Mouse (Mus musculus) T-helper 1 cell (primary cell): ENCODE results near the gene Psg20.
"Not testable (repeated sequence)": the region's sequence is repeated elsewhere in the genome, so short reads cannot be mapped to it uniquely, and the experiment has no call there.

Experiments
- in situ Hi-C: fragments of 300-600 bp; cut with MboI, MseI; formaldehyde crosslinking; loops from one replicate; pipeline ENCODE4 v1.15.1; 2025; ENCODE audit warnings: high pct_unique_total_duplicates

Psg20 gene

DNA sequence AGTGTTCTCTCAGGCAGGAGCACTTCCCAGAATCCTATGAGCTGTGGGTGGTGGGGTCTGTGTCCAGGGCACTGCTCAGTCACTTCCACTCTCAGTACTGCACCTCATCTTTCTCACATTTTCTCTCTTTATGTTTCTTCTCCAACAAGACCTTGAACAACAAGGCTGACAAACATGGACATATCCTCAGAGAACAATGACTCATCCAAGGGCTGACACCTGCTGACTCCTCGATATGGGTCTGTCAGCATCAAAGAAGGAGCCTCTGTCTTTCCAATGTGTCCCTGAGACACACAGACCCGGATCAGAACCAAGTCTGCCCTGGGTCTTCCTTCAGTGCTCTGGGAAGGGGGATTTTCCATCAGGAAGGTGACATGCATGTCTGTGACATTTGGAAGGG, at the start of gene Psg20:
Gene Psg20, minus strand, starts transcription at position 101 of the 400 bp plus-strand sequence.
- in situ Hi-C loops = no loop called here

DNA sequence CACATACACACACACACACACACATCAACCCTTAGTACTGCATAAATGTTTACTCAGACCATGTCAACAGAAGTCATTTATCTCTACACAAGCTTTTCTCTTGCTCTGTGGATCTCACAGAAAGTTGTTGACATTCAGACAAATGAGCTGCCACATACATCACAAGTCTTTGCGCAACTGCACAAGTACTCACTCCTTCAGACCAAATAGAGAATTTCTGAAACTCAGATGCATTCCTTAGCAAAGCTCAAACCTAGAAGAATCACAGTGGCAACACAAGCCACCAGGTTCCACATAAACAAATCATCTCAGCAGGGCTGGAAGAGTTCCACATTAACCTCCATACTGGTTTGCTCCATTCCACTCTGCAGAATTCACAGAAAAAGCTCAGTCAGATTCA, 48.5 kb upstream of the Psg20 start:
- in situ Hi-C loops = no loop called here

DNA sequence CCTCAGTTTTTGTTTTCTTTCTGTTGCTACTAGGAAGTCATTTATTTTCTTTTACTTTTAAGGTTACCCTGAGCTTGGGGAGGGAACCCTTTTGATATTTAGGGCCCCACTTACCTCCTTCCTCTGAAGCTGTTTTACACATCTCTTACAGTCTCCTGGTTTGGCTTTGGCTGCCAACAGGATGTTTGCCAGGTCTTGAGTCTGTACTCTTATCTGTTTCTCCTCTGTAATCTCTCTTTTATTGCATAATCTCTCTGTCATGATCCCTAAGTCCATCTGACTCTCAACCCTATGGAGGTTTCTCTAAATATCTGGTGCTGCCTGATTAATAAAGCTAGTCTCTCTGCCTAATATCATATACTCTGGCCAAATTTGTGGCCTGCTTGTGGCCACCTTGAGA, 47.1 kb upstream of the Psg20 start:
- in situ Hi-C loops = no loop called here

DNA sequence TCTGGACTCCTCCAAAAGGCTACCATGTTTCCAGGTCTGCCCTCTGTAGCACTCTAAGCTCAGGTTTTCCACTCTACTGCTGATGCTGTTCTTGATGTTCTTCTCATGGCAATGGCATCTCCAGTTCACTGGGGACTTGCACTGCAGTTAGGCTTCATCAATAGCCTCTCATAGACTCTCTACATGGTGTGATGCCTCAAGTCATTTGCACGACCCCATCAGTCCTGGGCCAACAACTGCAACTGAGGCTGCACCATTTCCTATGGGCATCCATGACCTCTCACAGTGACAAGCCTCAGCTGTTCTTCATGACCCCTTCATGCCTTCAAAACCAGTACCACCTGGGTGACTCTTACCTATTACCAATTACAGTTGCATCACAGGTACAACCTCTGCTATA, 42.4 kb upstream of the Psg20 start:
- in situ Hi-C loops = loop anchor here (10.0 kb wide), 1 partner anchor 1554 kb away; no protein-coding TSS in a partner anchor

DNA sequence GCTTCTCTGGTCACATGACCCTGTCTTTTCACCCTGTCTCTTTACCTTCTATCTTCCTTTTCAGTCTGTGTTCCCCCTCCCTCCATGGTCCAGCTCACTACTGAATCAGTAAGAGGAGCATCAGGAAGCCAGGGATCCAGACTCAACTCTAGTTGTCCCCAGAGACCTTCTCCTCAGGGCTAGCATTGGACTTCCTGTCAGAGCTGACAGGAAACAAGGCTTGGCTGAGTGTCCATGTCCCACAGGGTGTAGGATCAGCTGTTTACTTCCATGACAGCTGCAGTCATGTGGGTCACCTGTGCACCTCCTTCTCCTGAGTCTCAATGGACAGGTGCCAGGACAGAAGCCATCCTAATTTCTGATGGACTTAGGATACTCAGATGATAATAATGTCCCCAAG, 39.9 kb upstream of the Psg20 start:
- in situ Hi-C loops = loop anchor here (10.0 kb wide), 1 partner anchor 1551 kb away; no protein-coding TSS in a partner anchor

DNA sequence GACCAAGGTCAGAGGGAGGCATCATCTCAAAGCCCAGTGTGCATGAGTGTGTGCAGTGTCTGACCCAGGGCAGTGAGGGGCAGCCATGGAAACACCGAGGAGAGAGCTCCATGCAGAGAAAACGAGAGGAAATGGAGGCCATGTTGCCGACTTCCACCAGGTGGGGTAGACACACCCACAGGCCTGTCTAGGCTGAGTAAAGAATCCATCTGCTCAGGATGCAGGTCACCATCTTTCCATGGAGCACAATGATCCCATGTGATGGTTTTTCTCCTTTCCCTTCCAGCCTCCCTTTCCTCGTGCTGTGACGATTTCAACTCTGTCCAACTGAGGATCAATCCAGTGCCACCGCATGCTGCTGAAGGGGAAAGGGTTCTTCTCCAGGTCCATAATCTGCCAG, 38.0 kb upstream of the Psg20 start:
- in situ Hi-C loops = loop anchor here (10.0 kb wide), 1 partner anchor 1549 kb away; no protein-coding TSS in a partner anchor

DNA sequence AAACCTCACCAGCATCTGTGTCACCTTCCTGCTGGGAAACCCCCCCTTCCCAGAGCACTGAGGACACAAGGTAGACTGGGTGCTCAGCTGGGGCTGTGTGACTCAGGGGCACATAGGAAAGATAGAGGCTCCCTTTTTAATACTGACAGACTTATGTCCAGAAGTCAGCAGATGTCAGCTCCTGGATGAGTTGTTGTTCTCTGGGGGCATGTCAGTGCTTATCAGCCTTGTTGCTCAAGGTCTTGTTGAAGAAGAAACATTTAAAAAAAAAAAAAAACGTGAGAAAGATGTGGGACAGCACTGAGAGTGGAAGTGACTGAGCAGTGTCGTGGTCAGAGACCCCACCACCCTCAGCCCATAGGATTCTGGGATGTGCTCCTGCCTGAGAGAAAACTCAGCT, 31.8 kb upstream of the Psg20 start, which contains the start of gene Psg22:
Gene Psg22, plus strand, starts transcription at position 301 of the 400 bp plus-strand sequence.
- in situ Hi-C loops = no loop called here

DNA sequence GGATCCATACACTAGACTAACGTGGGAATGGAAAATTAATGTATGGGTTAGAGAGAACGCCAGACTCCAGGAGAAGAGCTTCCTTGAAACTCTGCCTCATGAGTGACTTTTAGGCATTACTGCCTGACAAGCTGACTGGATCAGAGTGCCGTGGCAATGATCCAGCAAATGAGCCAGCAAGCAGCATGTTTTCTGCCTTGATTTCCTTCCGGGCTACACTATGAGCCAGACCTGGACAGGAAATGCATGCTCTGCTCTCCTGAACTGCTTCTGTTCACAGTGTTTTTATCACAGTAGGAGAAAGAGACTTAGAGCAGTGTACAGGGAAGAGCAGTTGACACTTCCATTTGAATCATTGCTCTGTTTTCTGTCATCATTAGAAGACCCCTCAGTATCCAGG, 29.6 kb upstream of the Psg20 start:
- in situ Hi-C loops = no loop called here

DNA sequence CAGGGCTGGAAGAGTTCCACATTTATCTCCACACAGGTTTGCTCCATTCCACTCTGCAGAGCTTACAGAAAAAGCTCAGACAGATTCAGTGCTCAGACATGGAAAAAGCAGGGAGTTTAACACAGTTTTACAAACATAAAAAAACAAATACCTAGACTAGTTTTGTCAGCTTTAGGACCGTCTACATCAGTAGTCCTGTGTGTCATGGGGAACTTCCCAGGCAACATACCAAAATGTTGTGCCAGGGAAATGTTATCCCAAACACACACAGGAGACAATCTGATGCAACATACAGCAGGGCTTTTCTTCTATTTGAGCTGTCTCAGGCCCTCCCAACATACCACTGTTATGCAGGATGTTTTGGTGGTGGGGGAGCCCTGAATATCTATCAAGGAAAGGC, 24.9 kb upstream of the Psg20 start:
- in situ Hi-C loops = no loop called here

DNA sequence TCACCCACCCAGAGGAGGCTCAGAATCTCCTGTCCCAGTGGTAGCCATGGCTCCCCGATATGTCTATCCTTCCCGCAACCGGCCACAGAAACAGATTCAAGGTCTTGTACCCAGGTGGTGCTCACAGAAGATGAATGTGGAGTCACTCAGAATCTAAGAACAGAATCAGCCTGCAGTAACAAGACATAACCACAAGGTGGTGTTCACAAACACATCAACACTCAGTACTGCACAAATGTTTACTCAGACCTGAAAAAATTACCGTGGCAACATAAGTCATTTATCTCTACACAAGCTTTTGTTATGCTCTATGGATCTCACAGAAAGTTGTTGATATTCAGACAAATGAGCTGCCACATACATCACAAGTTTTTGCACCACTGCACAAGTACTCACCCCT, 24.3 kb upstream of the Psg20 start:
- in situ Hi-C loops = not testable (repeated sequence)

DNA sequence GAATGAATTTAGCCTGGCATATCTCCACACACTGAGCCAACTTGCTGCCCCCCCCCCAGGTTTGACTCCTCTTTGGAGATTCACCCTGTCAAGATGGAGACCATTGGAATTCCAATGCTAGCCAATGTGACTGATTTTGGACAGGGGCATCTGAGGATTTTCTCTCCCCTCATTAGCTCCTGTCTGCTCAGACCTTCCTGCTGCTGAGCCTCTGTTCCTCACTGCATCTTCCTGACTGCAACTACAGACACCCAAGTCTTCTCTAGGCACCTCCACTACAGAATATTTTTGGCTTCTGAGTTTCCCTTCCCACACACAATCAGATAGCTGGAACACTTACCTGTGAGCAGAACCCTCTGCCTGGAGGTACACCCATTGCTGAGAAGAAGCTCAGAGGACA, 399 bp downstream of the Psg20 start:
- in situ Hi-C loops = no loop called here

DNA sequence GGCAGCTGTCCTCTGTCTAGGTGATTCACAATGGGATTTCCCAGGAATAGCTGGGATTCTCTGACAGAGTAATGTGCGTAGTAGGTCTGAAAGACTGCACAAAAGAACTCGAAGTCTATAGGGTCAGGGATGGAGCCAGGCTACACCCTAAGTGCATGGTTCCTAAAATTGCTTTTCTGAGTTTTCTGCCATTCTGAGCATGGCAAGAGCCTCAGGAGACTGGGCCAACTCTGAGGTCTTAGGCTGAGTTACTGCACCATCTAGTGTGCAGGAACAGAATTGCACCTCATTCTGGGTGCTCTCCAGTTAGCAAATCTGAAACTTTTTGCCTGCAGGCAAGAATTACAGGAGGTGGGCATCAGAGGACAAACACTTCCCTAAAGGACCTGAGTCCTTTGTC, 6.2 kb downstream of the Psg20 start:
- in situ Hi-C loops = no loop called here

DNA sequence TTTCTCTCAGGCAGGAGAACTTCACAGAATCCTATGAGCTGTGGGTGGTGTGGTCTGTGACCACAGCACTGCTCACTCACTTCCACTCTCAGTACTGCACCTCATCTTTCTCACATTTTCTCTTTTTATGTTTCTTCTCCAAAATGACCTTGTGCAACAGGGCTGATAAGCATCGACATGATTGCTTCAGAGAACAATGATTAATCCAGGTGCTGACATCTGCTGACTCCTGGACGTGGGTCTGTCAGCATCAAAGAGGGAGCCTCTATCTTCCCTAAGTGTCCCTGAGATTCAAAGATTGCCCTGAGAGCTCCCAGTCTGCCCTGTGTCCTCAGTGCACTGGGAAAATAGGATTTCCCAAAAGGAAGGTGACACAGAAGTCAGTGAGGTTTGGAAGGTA, 29.4 kb downstream of the Psg20 start, which contains the start of gene Psg21:
Gene Psg21, minus strand, starts transcription at position 101 of the 400 bp plus-strand sequence.
- in situ Hi-C loops = not testable (repeated sequence)

DNA sequence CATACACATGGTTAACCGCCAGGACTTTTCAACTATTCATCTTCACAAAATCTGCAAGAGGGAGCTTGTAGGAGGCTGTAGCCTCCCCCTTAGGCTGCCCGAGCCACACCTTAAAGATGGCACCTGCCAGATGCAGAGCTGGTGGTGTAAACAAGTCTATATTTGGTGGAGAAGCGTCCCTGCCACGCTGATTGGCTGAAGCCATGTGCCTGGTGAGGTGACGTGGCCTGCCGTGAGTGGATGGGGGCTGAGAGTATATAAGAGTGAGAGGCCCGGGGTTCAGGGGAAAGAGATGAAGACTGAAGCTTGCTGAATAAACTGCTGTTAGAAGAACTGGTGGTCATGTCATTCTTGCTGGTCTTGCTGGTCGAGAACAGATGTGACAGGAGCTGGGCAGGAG, 59.1 kb downstream of the Psg20 start:
- in situ Hi-C loops = not testable (repeated sequence)
